Mouse (Mus musculus) R1 (cell line): ENCODE measurements around the gene Olfr675.
A peak's percentile ranks its signal among the peaks of the same experiment; 100 is the strongest.
"Not testable (repeated sequence)": the region's sequence is repeated elsewhere in the genome, so short reads cannot be mapped to it uniquely, and the experiment has no call there.

ENCODE experiments used
- DNase-seq: peaks from one replicate; pipeline ENCODE4 v3.0.0-alpha.2; 2018; ENCODE audit warnings: low read depth, low spot score

Gene Olfr675

DNA sequence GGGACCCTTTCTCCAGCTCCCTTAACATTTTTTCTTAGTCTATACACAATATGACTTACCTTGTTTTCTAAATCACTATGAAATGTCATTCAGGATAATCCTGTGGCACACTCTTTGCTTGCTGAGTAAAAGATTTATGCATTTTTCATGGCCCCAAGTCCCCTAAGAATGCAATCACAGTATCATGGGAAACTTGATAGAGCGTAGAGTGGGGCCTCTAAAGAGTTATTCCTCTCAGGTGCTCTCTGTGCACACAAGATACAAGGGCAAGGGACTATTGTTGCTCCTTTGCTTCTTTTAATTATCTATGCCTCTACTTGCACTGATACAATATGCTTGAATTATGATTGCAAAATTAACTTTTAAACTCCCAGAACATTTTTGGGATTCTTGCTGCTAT lies at the start of gene Olfr675:
Olfr675 (minus strand) TSS at position 101 of the 400 bp plus-strand sequence.
- no peak for DNase-seq

DNA sequence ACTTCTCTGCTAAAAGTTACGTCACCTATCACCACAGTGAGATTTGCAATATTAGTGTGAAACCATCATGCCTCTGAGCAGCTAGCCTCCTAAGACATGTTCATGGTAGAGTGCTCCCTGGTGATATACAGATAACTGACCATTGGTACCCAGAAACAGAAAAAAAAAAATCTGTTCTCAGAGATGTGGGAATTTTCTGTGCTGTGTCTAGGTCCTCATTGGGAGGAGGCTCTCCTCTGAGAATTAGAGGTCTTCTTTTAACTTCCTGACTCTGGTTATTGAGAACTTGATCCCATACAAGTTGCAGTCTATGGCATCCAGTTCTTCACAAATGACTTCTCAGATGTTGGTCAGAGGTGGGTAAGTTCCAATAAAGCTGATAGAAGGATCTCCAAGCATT lies 35.9 kb upstream of the Olfr675 start, which contains the start of gene Olfr678:
Olfr678 (plus strand) TSS at position 301 of the 400 bp plus-strand sequence.
- no peak for DNase-seq

DNA sequence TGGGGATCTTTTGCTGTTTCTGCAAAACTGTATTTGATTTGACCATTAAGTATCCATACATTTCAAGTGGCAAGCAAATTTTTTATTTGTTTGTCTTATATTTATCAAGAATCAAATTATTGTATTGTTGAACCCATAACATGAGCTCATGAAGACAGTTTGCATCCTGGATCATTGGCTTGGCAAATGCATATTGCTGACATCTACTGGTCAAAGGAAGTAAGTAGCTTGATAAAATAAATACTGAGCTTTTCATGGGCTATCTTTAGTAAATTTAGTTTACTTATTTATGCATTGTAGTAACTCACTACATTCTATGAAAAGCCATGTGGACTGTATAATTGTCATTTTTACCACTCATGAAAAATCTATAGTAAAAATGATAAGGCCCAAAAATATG lies 30.7 kb upstream of the Olfr675 start:
- DNase-seq, result no peak

DNA sequence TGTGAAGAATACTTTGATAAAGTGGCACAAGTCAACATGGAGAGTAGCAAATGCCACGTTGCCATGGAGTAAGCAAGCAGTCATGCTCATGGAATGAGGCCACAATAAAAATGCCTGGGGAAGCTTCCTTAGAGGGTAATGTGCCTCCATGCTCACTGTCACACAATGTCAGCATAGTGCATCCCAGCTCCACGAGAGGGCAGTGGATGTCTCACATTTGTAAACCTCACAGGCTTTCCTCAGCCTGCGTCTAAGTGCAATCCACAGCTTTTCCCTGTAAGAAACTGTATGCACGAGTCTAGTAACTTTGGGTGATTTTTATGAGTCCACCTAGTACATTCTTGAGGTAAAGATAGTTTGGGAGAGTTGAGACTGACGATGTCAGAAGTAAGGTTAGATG lies 5.6 kb upstream of the Olfr675 start:
- DNase-seq, result peak; percentile 13

DNA sequence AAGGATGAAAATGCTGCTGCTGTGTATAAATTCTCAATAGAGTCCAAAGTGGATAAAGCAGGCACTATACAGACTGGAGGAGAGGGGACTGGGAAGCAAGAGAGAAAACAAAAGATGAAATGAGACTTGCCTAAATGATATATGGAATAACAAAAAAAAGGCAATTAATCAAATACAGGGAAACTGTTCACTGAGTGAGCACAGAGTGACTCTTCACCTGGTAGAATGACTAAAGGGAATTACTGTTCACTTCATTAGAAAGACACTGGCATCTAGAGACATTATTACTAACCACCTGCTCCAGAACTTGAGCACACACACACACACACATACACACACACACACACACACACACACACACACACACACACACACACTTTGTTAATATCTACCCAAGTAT lies 4.1 kb upstream of the Olfr675 start, which contains the start of gene Olfr676:
Olfr676 (plus strand) TSS at position 301 of the 400 bp plus-strand sequence.
- DNase-seq, result no peak

DNA sequence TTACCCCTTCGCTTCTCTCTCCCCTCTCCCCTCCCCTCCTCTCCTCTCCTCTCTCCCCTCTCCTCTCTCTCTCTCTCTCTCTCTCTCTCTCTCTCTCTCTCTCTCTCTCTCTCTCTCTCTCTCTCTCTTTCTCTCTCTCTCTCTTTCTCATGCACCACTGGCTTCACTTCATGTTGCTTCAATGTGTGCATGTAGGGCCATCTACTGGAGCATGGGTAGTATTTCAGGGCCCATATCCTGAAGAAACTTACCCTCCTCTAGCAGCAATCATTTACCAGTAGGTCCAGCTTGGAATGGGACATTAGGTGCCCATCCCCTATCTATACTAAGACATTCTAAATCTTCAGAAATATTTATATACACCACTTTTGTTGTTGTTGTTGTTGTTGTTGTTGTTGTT lies 5.7 kb downstream of the Olfr675 start:
- DNase-seq, result peak; percentile 4

DNA sequence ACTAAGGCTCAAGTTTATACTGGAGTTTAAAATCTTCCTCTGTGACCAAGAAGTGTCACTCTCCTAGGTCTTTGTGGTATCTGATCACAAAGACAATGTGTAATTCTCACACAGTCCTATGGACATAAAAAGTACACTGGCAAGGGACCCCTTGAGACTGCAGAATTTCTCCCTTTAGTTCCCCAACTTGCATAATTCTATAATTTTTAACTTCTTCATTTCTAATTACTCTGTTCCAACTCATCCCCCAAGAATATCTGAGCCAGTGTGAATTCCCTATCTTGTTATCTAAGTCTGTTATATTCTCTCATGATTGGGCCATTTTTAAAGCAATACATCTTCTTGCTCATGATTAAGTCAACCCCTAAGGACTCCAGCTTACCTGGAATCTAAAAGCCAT lies 26.3 kb downstream of the Olfr675 start, which contains the start of gene Olfr672:
Olfr672 (minus strand) TSS at position 101 of the 400 bp plus-strand sequence.
- DNase-seq, result no peak

DNA sequence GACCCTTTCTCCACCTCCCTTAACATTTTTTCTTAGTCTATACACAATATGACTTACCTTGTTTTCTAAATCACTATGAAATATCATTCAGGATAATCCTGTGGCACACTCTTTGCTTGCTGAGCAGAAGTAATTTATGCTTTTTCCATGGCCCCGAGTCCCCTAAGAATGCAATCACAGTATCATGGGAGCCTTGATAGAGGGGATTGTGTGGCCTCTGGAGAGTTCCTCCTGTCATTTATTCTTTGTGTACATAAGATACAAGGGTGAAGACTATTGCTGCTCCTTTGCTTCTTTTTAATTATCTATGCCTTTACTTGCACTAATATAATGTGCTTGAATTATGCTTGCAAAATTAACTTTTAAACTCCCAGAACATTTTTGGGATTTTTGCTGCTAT lies 49.2 kb downstream of the Olfr675 start, which contains the start of gene Olfr671:
Olfr671 (minus strand) TSS at position 101 of the 400 bp plus-strand sequence.
- DNase-seq, result no peak

DNA sequence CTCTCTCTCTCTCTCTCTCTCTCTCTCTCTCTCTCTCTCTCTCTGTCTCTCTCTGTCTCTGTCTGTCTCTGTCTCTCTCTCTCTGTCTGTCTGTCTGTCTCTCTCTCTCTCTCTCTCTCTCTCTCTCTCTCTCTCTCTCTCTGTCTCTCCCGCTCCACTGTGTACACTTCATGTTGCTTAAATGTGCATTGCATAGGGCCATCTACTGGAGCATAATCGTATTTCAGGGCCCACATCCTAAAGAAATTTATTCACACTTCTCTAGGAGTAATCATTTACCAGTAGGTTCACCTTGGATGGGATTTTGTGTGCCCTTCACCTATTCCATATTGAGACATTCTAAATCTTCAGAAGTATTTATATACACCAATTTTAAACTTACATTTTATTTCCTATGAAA lies 55.8 kb downstream of the Olfr675 start:
- not testable (repeated sequence) for DNase-seq
